Mouse (Mus musculus) embryonic fibroblast, embryonic 13.5 days (primary cell): ENCODE data around the gene Ikbip. TPM values are rescaled to one million over a fixed set of nuclear protein-coding genes. Genes with fewer than 3 reads are reported as not detected.
A peak's percentile ranks its signal among the peaks of the same experiment; 100 is the strongest.

Experiments
- H3K27ac ChIP-seq: 2 replicates; pipeline ENCODE4 v1.5.1; 2012; ENCODE audit warnings: low read length, control low read depth, inconsistent platforms; ENCODE audit not compliant: insufficient read depth
- H3K4me1 ChIP-seq: 2 replicates; pipeline ENCODE4 v1.6.1; 2011; ENCODE audit warnings: low read length; ENCODE audit not compliant: control insufficient read depth, insufficient read depth
- H3K4me3 ChIP-seq: 2 replicates; pipeline ENCODE4 v1.5.1; 2011; ENCODE audit warnings: mild to moderate bottlenecking, control low read depth, low read length; ENCODE audit not compliant: insufficient read depth
- CTCF ChIP-seq: IDR thresholded peaks from 2 replicates; pipeline ENCODE4 v1.5.1; 2011; ENCODE audit warnings: mild to moderate bottlenecking, control low read depth, low read length, moderate library complexity, borderline replicate concordance; ENCODE audit not compliant: insufficient read depth
- POLR2A ChIP-seq: IDR thresholded peaks from 2 replicates; pipeline ENCODE4 v1.6.1; 2011; ENCODE audit warnings: low read depth, mild to moderate bottlenecking, control low read depth, low read length, moderate library complexity
- polyA plus RNA-seq: library from polyadenylated mRNA; stranded (reverse); fragments of >200 nt; gene quantifications from 2 replicates; pipeline ENCODE4 v1.2.4, GENCODE M21; 2011; ENCODE audit warnings: low read depth; ENCODE audit not compliant: missing spikeins, insufficient read length

The Ikbip gene
- polyA plus RNA-seq, 1 experiment: 146 TPM

DNA sequence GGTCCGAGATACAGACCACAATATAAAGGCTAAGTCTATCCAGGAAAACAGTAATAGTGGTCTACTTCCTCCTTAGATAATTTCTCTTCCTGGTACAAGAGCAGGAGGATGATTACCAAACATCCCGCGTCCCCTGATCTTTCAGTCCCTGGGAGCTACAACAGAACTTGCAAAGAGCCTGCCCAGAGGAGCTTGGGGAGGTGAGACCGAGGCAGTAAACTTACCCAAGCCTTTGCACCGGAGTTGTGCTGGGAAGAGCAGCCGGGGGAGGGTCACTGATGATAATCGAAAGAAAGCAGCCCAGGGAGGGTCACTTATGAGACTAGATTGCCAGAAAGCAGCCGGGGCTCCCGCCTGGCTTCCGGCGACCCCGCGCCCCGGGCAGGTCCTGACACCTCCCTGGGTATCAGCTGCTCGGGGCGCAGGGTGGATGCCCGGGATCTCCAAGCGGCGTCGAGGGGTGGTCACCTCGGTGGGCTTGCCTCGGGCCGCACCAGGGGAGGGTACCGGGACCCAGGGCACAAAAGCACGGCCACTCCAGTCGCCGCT, 707 bp upstream of the Ikbip start:
- TF ChIP-seq CTCF (no peak), POLR2A (no peak)
- H3K27ac ChIP-seq: peak overlapping the region; percentile 70
- H3K4me3 ChIP-seq: peak overlapping the region; percentile 95
- peaks cover 2% of the 10 kb centered on the region; the same call in 1 of the 2 replicates for H3K4me1 ChIP-seq

DNA sequence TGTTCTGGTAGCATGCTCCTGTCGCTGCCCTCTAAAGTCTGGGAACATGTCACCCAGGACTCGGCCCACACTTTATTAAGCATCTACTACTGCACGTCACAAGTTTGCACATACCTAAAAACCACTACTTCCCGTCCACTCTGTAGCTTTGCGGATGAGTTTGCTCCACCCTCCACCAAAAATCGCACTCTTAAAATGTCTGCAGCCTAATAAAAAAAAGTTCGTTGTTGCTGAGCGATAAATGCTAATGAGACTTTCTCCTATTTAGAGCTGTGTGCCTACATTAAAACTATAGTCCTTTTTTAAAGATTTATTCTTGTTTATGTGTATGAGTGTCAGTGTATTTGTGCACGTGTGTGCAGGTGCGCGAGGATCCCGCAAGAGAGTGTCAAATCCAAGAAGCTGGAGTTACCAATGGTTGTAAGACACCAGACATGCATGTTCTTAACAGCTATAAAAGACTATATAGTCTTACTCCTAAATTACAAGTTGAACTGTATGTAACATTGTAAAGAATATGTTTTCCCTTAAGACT, 720 bp downstream of the Ikbip start:
- no peak for TF ChIP-seq CTCF
- TF ChIP-seq POLR2A: no peak; the same call in none of the 2 replicates
- Histone ChIP-seq H3K4me3 (peak overlapping the region; percentile 85), H3K27ac (peak overlapping the region; percentile 57; the same call in 1 of the 2 replicates), H3K4me1 (no peaks in the 10 kb centered on the region)

DNA sequence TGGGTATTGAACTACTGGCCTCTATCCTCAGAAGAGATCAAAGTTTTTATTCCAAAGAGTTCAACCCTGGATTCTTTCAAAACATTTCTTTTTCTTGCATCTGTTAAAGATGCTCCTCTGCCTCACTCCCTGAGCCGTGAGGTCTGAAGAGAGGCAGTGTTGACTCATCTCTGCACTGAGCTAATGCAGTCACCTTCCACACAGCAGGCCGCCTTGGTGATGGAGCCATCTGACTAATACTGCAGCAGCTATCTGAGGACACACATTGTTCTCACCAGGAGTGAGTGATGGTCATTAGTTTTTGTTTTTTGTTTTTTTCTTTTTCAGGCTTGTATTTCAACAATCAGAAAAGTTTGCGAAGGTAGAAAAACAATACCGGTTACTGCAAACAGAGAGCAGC, 10.1 kb downstream of the Ikbip start:
- Histone ChIP-seq H3K27ac (no peak overlapping the region), H3K4me3 (no peak overlapping the region), H3K4me1 (peaks cover 9% of the 10 kb centered on the region; the same call in 1 of the 2 replicates)
- TF ChIP-seq CTCF (no peak), POLR2A (no peak)

DNA sequence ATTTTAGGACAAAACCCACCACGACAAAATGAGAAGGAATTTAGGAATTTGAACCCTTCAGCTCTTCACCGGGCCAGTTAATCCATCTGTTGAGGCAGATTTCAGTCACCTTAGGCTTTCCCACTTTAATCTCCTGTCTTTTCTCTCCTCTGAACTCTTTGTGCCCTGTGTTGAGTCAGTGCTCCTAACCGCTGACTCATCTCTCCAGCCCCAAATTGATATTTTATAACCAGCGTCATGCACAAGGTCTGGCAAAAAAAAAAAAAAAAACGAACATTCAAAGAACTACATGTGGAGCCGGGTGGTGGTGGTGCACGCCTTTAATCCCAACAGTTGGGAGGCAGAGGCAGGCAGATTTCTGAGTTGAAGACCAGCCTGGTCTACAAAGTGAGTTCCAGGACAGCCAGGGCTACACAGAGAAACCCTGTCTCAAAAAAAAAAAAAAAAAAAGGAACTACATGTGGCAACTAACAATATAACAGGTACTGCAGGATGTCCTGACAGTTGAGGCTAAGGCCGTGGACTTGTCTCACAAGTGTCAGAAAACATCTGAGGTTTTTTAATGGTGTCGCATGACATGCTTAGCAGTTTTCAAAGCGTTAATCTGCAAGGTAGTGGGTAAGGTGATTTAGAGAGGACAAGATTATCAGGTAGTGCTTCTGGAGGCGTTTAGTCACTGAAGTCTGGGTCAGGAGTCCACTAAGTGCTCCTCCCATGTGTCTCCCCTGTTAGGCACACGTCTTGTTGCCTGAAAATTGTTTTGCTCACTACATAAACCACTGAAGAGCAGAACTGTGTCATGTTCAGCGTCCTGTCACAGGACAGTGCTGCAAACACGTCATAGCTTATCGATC, 11.7 kb downstream of the Ikbip start:
- Histone ChIP-seq H3K4me1 (peaks cover 9% of the 10 kb centered on the region; the same call in 1 of the 2 replicates), H3K27ac (no peak overlapping the region), H3K4me3 (no peak overlapping the region)
- TF ChIP-seq POLR2A (no peak), CTCF (no peak)

DNA sequence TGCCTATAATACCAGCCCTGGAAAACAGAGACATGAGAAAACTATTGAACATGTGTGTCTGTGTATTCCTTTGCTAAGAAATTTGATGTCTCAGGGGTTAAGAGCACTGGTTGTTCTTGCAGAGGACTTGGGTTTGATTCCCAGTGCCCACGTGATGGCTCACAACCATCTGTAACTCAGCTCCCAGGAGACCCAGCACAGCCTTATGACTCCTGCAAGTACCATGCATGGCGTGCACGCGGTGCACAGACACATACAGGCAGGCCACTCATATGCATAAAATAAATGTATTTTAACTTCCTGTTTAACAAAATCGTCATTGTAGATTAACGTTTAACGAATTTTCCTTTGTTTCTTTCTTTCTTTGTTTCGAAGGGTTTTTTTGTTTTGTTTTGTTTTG, 15.3 kb downstream of the Ikbip start:
- Histone ChIP-seq H3K4me1 (peaks cover 7% of the 10 kb centered on the region; the same call in 1 of the 2 replicates), H3K4me3 (no peak overlapping the region), H3K27ac (no peak overlapping the region)
- TF ChIP-seq POLR2A (no peak), CTCF (no peak)

DNA sequence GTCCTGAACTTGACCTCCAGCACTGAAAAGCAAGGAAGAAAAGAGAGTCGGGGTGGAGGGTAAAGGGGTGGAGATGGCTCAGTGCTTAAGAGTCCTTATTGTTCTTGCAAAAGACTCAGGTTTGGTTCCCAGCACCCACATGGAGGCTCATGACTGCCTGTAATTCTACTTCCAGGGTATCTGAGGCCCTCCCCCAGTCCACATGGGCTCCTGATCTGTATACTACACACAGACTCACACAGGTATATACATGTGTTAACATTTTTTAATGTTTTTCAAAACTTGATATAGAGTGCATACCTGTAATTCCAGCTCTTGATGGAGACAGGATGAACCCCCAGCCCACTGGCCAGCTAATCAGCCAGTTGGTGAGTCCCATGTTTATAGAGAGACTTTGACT, 17.4 kb downstream of the Ikbip start:
- TF ChIP-seq POLR2A: no peak
- no peak for TF ChIP-seq CTCF

DNA sequence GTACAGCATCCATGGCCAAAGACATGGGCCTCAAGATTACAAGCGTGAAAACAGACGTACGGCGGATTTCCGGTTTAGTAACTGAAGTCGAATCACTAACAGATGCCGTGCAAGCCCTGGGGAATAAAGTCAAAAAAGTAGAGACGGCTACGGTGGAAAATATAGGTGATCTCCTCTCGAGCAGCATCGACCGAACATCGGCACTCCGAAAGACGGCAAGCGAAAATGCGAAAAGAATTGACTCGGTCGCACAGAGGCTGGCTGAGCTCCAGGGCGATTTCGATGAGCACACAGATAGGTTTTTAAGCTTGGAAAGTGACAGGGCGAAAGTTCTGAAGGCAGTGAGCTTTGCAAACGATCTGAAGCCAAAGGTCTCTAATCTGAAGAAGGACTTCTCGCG, 19.2 kb downstream of the Ikbip start:
- no peak for TF ChIP-seq POLR2A
- no peak for TF ChIP-seq CTCF
- no peaks in the 10 kb centered on the region for H3K4me1 ChIP-seq

More for the DNA sequence above, 17.4 kb downstream of the Ikbip start:
- Histone ChIP-seq H3K4me3 (no peak overlapping the region), H3K27ac (no peak overlapping the region), H3K4me1 (no peaks in the 10 kb centered on the region)

DNA sequence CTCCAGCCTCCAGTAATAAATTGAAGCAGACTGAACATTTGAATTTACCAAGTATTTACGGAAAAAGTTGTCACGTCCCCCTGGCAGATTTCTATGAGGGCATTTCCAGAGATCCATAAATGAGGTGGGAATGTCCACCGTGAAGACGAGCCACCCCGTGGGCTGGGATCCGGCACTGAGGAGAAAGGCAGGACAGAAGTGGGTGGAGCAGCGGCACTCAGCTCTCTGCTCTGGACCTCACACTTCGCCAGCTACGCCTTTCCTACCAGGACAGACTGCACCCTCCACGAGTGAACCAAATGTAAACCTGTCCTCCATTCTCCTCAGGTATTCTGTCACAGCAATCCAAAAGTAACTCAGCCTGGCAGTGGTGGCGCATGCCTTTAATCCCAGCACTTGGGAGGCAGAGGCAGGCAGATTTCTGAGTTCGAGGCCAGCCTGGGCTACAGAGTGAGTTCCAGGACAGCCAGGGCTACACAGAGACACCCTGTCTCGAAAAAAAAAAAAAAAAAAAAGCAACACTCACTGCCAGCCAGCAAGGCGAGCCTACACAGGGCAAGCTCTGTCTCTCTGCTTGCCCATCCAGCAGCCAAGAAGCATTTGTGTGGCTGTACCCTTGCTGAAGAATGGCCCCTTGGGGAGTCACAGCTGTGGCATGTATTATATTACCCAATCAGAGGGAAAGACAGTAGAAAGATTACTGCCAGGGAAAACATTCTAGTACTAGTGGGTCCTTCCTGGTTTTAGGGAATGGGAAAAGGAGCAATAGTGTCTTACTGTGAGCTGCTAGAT, 20.3 kb downstream of the Ikbip start:
- TF ChIP-seq CTCF (no peak), POLR2A (no peak)
- no peak overlapping the region for H3K27ac ChIP-seq
- H3K4me1 ChIP-seq: no peaks in the 10 kb centered on the region
- H3K4me3 ChIP-seq: no peak overlapping the region

More for the DNA sequence above, 19.2 kb downstream of the Ikbip start:
- Histone ChIP-seq H3K4me3 (no peak overlapping the region), H3K27ac (no peak overlapping the region)

DNA sequence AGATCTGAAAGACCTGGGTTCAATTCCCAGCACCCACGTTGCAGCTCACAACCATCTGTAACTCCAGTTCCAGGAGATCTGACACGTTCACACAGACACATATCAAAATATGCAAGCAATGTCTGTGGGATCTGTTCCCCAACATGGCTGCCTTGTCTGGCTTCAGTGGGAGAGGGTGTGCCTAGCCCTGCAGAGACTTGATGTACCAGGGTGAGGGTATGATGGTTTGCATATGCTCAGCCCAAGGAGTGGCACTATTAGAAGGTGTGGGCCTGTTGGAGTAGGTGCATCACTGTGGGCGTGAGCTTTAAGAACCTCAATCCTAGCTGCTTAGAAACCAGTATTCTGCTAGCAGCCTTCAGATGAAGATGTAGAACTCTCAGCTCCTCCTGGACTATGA, 23.2 kb downstream of the Ikbip start:
- H3K4me3 ChIP-seq: no peak overlapping the region
- no peak for TF ChIP-seq POLR2A
- no peak for TF ChIP-seq CTCF
- H3K4me1 ChIP-seq: no peaks in the 10 kb centered on the region
- H3K27ac ChIP-seq: no peak overlapping the region

DNA sequence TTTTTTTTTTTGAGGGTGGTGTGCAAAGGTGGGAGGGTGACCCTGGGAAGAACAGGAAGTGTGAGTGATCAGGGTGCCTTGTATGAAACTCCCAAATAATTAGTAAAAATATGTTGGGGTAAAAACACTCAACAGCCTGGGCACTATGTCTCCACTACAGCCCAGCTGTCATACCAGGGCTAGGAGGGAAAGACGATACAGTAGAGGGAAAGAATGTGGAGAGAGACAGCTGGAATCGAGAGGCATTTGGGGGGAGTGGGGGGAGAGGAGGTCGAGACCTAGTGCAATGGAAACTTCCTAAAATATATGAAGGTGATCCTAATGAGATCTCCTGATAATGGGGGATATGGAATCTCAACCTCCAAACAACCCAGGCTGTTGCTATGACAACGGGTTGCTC, 27.1 kb downstream of the Ikbip start:
- no peaks in the 10 kb centered on the region for H3K4me1 ChIP-seq
- TF ChIP-seq CTCF (no peak), POLR2A (no peak)

More for the DNA sequence above, 27.1 kb downstream of the Ikbip start:
- Histone ChIP-seq H3K27ac (no peak overlapping the region), H3K4me3 (no peak overlapping the region)
